Mouse (Mus musculus) kidney, postnatal 14 days (tissue): ENCODE data around the gene C1ql2.

Experiments
- DNase-seq: peaks from one replicate; pipeline ENCODE4 v3.0.0; 2022; ENCODE audit warnings: mixed read lengths

C1ql2 gene

GRCm38 (mm10) chr1:120389734-120390133, 49.4 kb downstream of the C1ql2 start:
- no peak for DNase-seq

GRCm38 (mm10) chr1:120390336-120390735, 50.0 kb downstream of the C1ql2 start:
- peak; percentile 58 for DNase-seq
